Mouse (Mus musculus): ENCODE measurements around the gene Dbf4.
A peak's percentile ranks its signal among the peaks of the same experiment; 100 is the strongest.

The Dbf4 gene

GRCm38 (mm10) chr5:8422157-8422931 lies at the start of gene Dbf4, which contains the start of gene Slc25a40:
TSS of gene Dbf4 (minus strand) at chr5:8422716.
TSS of gene Slc25a40 (plus strand) at chr5:8422850.
- peak; percentile 80 for DNase-seq (ENCODE audit: low spot score)

GRCm38 (mm10) chr5:8456561-8456960 lies 34.0 kb upstream of the Dbf4 start:
- DNase-seq (ENCODE audit: low spot score), result no peak

GRCm38 (mm10) chr5:8455565-8455964 lies 33.0 kb upstream of the Dbf4 start:
- no peak for DNase-seq (ENCODE audit: low spot score)

- no peak for DNase-seq (ENCODE audit: low spot score)
These were observed 16.6 kb upstream of the Dbf4 start for GRCm38 (mm10) chr5:8439095-8439494.

GRCm38 (mm10) chr5:8437481-8438156 lies 15.1 kb upstream of the Dbf4 start:
- DNase-seq (ENCODE audit: low spot score), result no peak

- DNase-seq (ENCODE audit: low spot score), result no peak
These were observed 3.4 kb upstream of the Dbf4 start for GRCm38 (mm10) chr5:8425899-8426298.

- DNase-seq (ENCODE audit: low spot score), result no peak
These were observed 1.6 kb upstream of the Dbf4 start for GRCm38 (mm10) chr5:8424116-8424515.

GRCm38 (mm10) chr5:8422932-8423928 lies 714 bp upstream of the Dbf4 start:
- no peak for DNase-seq (ENCODE audit: low spot score)

GRCm38 (mm10) chr5:8421424-8421823 lies 1.1 kb downstream of the Dbf4 start:
- DNase-seq (ENCODE audit: low spot score), result no peak

- no peak for DNase-seq (ENCODE audit: low spot score)
These were observed 5.1 kb downstream of the Dbf4 start for GRCm38 (mm10) chr5:8417443-8417842.

- DNase-seq (ENCODE audit: low spot score), result no peak
These were observed 5.7 kb downstream of the Dbf4 start for GRCm38 (mm10) chr5:8416683-8417413.

GRCm38 (mm10) chr5:8408746-8409145 lies 13.8 kb downstream of the Dbf4 start:
- no peak for DNase-seq (ENCODE audit: low spot score)

GRCm38 (mm10) chr5:8397587-8398249 lies 24.8 kb downstream of the Dbf4 start:
- DNase-seq (ENCODE audit: low spot score), result no peak

GRCm38 (mm10) chr5:8393891-8394583 lies 28.5 kb downstream of the Dbf4 start:
- DNase-seq (ENCODE audit: low spot score), result no peak

- no peak for DNase-seq (ENCODE audit: low spot score)
These were observed 48.1 kb downstream of the Dbf4 start for GRCm38 (mm10) chr5:8374297-8374906.

GRCm38 (mm10) chr5:8373415-8373814 lies 49.1 kb downstream of the Dbf4 start:
- DNase-seq (ENCODE audit: low spot score), result no peak

GRCm38 (mm10) chr5:8368781-8369180 lies 53.7 kb downstream of the Dbf4 start:
- no peak for DNase-seq (ENCODE audit: low spot score)

- no peak for DNase-seq (ENCODE audit: low spot score)
These were observed 54.2 kb downstream of the Dbf4 start for GRCm38 (mm10) chr5:8368328-8368692.

- peak; percentile 89 for DNase-seq (ENCODE audit: low spot score)
These were observed 54.7 kb downstream of the Dbf4 start, which contains the start of gene Adam22 for GRCm38 (mm10) chr5:8367614-8368327. TSS of gene Adam22 (minus strand) at chr5:8368160.
